Mouse (Mus musculus): ENCODE results near the gene Rpl29. TPM values are rescaled to one million over a fixed set of nuclear protein-coding genes. Genes with fewer than 3 reads are reported as not detected.
A peak's percentile ranks its signal among the peaks of the same experiment; 100 is the strongest.

The Rpl29 gene
- polyA plus RNA-seq (2016; fragmentation: Nextera tagmentation; extraction: Ambion mirVana), result 735 and 862 TPM in 2 replicates

DNA sequence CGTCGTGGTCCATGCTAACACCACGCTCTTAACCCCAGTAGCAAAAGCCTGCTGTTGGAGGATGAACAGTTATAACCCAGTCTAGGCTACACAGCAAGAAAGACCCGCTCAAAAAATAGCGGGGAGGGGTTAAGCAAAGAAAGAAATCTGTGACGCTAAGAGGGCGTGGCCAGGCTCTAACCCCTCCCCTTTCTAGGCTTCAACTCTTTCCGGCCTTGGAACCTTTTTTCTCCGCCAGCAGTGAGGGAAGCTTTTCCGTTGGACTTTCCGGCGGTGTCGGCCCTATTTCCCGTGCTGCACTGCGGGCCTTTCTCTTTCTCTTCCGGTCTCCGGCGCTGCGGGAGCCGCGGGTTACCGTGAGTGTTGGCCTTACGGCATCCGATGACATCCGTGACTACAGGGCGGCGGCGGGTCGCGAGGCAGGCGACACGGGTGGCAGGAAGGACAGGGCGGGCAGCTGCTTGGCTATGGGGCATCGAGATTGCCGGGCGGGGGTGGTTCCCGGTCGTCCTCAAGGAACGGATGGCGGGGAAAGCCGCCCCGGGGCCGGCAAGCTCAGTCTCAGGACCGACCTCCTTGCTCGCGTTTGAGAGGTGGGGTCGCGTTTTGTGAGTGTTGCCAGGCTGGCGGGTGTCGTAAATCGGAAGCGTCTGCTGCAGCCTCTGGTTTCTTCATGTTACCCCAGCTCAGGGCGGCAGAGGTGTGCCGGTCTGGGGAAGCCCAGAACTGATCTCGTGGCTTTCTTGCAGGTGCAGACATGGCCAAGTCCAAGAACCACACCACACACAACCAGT, at the start of gene Rpl29:
Gene Rpl29, plus strand, starts transcription at position 234 of the 794 bp plus-strand sequence.
- H3K27ac ChIP-seq, result peak within 1 kb of the TSS; percentile 98
- peak within 1 kb of the TSS; percentile 97 for H3K4me3 ChIP-seq
- peaks cover 40% of the 10 kb centered on the region for H3K36me3 ChIP-seq
- H3K9me3 ChIP-seq, result no peaks in the 10 kb centered on the region
- H3K27me3 ChIP-seq (ENCODE audit: insufficient read depth, poor library complexity, severe bottlenecking), result no peaks in the 10 kb centered on the region
- WGBS, result under 1% methylated on average over 55 of the region's 55 CpGs
- peak; percentile 97 for DNase-seq (ENCODE audit: low spot score)
- peaks cover 37% of the 10 kb centered on the region for H3K4me1 ChIP-seq

DNA sequence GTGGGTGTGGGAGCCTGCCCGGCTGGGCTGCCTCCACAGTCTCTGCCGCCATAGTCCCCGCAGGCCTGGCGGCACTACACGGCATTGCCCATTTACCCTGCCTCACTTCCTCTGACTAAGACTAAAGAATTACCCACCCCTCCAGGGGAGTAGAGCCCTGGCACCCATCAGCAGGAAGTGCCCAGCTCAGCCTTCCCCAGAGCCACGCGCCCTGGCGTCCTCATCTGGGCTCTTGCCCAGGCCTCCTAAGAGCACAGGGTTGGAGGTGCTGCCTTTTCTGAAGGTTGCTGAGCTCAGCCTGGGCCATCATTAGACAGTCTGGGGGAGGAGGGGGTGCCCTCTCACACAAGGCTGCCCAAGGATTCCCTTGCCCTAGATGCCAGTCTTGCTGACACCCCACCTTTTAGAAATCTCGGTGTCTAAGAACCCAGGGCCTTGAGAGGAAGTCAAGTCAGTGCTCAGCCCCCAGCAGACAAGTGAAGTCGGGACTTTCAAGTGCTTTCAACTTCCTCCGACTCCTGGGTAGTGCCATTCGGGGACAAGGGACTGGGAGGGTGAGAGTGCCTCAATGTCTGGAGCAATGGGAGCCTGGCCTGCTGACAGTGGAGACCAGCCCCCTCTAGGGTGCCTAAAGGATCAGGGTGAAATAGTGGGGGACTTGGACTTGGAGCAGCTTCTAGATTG, 42.9 kb upstream of the Rpl29 start:
- Histone ChIP-seq H3K27me3 (ENCODE audit: insufficient read depth, poor library complexity, severe bottlenecking) (peaks cover 6% of the 10 kb centered on the region; the same call in 1 of the 2 replicates), H3K27ac (no peak overlapping the region), H3K36me3 (no peaks in the 10 kb centered on the region), H3K4me1 (peaks cover 47% of the 10 kb centered on the region), H3K4me3 (no peak overlapping the region), H3K9me3 (no peaks in the 10 kb centered on the region)
- DNase-seq (ENCODE audit: low spot score), result no peak
- 87% methylated on average over 12 of the region's 12 CpGs for WGBS

DNA sequence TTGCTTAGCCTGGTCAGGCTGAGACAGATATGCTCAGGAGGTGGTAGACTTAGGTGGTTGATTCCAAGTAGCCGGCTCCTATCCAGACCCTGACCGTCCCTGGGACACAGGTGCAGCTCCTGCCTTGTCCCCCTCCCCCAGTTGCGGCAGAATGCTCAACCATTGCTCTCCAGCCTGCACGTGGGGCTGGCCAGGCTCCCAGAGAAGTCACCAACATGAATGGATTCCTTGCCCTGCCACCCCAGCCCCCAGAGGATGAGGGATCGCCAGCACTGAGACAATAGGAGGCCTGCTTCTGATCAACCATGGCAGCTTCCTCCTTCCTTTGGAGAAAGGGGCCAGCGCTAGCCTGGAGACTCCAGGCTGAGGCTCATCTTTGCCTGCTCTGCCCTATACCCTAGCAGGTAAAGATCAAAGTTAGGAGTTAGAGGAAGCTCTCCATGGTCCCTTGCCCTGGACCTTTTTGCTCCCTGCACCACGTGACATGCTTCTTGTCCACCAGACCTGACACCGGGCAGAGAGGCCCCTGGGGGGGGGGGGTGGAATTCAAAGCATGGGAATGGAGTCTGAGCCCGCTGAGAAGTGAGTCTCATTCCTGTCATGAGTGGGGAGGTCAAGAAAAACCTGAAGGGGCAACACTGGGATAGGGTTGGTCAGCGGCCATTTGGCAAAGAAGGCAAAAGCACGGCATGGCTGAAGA, 36.3 kb upstream of the Rpl29 start:
- Histone ChIP-seq H3K36me3 (no peaks in the 10 kb centered on the region), H3K27me3 (ENCODE audit: insufficient read depth, poor library complexity, severe bottlenecking) (no peaks in the 10 kb centered on the region), H3K4me1 (peaks cover 59% of the 10 kb centered on the region), H3K27ac (peak overlapping the region; percentile 73), H3K4me3 (0 out of 2 replicates have a peak overlapping the region, but pooled peaks have one; percentile 3), H3K9me3 (no peaks in the 10 kb centered on the region)
- DNase-seq (ENCODE audit: low spot score), result no peak
- WGBS, result 56% methylated on average over 11 of the region's 11 CpGs

DNA sequence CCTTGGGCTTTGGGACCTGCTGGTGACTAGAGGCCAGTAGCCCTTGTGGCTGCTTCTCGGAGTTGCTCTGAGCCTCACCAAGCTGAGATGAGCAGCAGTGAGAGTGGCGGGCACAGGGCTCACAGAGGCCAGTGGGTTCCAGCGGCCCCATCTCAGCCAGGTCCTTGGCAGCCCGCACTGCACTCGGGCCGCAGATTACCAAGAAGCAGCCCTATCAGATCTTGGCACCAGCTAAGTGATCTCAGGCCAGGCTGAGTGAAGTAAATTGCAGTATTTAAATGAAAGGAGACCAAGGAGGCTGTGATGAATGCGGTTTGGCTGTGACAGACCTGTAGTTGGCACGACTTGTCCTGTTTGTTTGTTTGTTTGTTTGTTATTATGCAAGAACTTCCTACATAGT, 35.7 kb upstream of the Rpl29 start:
- H3K36me3 ChIP-seq, result no peaks in the 10 kb centered on the region
- H3K4me3 ChIP-seq, result 0 out of 2 replicates have a peak overlapping the region, but pooled peaks have one; percentile 3
- H3K27ac ChIP-seq, result peak overlapping the region; percentile 73
- no peaks in the 10 kb centered on the region for H3K27me3 ChIP-seq (ENCODE audit: insufficient read depth, poor library complexity, severe bottlenecking)
- 86% methylated on average over 8 of the region's 8 CpGs for WGBS
- H3K9me3 ChIP-seq, result no peaks in the 10 kb centered on the region
- peaks cover 63% of the 10 kb centered on the region for H3K4me1 ChIP-seq
- no peak for DNase-seq (ENCODE audit: low spot score)

GRCm38 (mm10) chr9:106394649-106395602, 34.3 kb upstream of the Rpl29 start:
- Histone ChIP-seq H3K9me3 (no peaks in the 10 kb centered on the region), H3K4me1 (peaks cover 70% of the 10 kb centered on the region), H3K27ac (peak overlapping the region; percentile 76), H3K36me3 (no peaks in the 10 kb centered on the region), H3K27me3 (ENCODE audit: insufficient read depth, poor library complexity, severe bottlenecking) (no peaks in the 10 kb centered on the region), H3K4me3 (no peak overlapping the region)
- WGBS, result 55% methylated on average over 11 of the region's 11 CpGs
- no peak for DNase-seq (ENCODE audit: low spot score)

DNA sequence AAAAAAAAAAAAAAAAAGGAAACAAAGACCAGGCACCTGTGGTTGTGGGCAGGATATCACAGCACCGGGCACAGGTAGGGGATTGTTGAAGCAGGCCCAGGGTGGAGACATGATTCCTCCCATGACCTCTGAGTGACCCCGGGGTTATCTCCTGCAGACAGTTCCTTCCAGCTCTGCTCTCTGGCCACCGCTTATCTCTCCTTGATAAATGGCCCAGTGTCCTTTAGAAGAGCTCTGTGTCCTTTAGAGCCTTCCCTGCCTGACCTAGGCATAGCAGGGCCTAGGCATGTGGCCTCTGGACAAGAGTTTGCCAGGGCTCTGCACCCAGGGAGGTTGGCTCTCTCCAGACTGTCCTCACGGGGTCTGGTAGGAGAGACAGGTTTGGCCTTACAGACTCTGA, 31.5 kb upstream of the Rpl29 start:
- WGBS, result 16% methylated on average over 4 of the region's 4 CpGs
- H3K36me3 ChIP-seq, result no peaks in the 10 kb centered on the region
- no peak for DNase-seq (ENCODE audit: low spot score)
- peak overlapping the region; percentile 75 for H3K27ac ChIP-seq
- no peaks in the 10 kb centered on the region for H3K9me3 ChIP-seq
- peaks cover 64% of the 10 kb centered on the region for H3K4me1 ChIP-seq
- H3K4me3 ChIP-seq, result no peak overlapping the region
- H3K27me3 ChIP-seq (ENCODE audit: insufficient read depth, poor library complexity, severe bottlenecking), result peaks cover 7% of the 10 kb centered on the region; the same call in 1 of the 2 replicates

- 55% methylated on average over 9 of the region's 9 CpGs for whole genome bisulfite sequencing
- peaks cover 64% of the 10 kb centered on the region for H3K4me1 ChIP-seq
- H3K36me3 ChIP-seq, result no peaks in the 10 kb centered on the region
- no peaks in the 10 kb centered on the region for H3K9me3 ChIP-seq
- H3K27ac ChIP-seq, result 0 out of 2 replicates have a peak overlapping the region, but pooled peaks have one; percentile 24
- no peak overlapping the region for H3K4me3 ChIP-seq
- no peak for DNase-seq (ENCODE audit: low spot score)
- peaks cover 7% of the 10 kb centered on the region; the same call in 1 of the 2 replicates for H3K27me3 ChIP-seq (ENCODE audit: insufficient read depth, poor library complexity, severe bottlenecking)
Observed at GRCm38 (mm10) chr9:106398667-106399311, 30.5 kb upstream of the Rpl29 start.

GRCm38 (mm10) chr9:106399808-106400207, 29.4 kb upstream of the Rpl29 start:
- Histone ChIP-seq H3K9me3 (no peaks in the 10 kb centered on the region), H3K4me3 (no peak overlapping the region), H3K27ac (no peak overlapping the region), H3K36me3 (no peaks in the 10 kb centered on the region), H3K4me1 (peaks cover 60% of the 10 kb centered on the region), H3K27me3 (ENCODE audit: insufficient read depth, poor library complexity, severe bottlenecking) (peaks cover 7% of the 10 kb centered on the region; the same call in 1 of the 2 replicates)
- no peak for DNase-seq (ENCODE audit: low spot score)
- 80% methylated on average over 3 of the region's 3 CpGs for WGBS

- H3K4me3 ChIP-seq, result no peak overlapping the region
- H3K27ac ChIP-seq, result 0 out of 2 replicates have a peak overlapping the region, but pooled peaks have one; percentile 62
- DNase-seq (ENCODE audit: low spot score), result no peak
- H3K9me3 ChIP-seq, result no peaks in the 10 kb centered on the region
- 69% methylated on average over 5 of the region's 5 CpGs for WGBS
- peaks cover 7% of the 10 kb centered on the region; the same call in 1 of the 2 replicates for H3K27me3 ChIP-seq (ENCODE audit: insufficient read depth, poor library complexity, severe bottlenecking)
- H3K36me3 ChIP-seq, result no peaks in the 10 kb centered on the region
- peaks cover 69% of the 10 kb centered on the region for H3K4me1 ChIP-seq
Observed at GRCm38 (mm10) chr9:106402149-106402548, 27.1 kb upstream of the Rpl29 start.

DNA sequence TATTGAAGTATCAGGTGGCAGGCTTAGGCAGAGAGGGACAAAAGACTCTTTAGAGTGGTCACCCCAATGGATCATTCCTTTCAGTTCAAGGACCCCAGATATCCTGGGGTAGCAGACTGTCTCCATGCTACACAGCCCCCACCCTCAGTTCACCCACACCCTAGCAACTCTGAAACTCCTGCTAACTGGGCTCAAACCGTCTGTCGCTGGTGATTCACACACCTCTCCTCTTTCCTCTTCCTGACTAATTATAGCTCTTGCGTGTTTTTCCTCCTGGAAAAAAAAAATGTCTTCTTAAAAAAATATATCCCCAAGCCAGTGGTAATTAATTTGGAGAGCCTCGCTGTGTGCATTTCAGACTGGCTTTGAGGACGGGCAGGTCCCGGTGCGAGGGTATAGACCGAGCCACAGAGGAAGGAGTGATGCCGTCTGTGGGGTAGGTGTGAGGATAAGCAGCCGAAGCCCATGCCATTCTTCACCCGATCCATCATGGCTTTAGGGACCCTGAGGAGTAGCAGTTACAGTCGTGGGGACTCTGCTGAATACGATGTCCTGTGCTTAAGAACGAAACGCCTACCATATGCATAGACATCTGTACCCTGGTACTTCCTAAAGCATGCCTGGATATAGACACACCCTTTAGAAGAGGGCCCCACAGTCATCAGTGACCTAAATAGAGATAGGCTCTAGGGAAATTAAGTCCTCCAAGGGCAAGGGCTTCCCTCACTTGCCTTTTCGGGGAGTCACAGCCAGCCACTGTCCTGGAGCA, 26.5 kb upstream of the Rpl29 start:
- H3K36me3 ChIP-seq, result no peaks in the 10 kb centered on the region
- 0 out of 2 replicates have a peak overlapping the region, but pooled peaks have one; percentile 62 for H3K27ac ChIP-seq
- H3K27me3 ChIP-seq (ENCODE audit: insufficient read depth, poor library complexity, severe bottlenecking), result peaks cover 7% of the 10 kb centered on the region; the same call in 1 of the 2 replicates
- H3K4me3 ChIP-seq, result no peak overlapping the region
- no peaks in the 10 kb centered on the region for H3K9me3 ChIP-seq
- peaks cover 71% of the 10 kb centered on the region for H3K4me1 ChIP-seq
- no peak for DNase-seq (ENCODE audit: low spot score)
- 72% methylated on average over 16 of the region's 16 CpGs for WGBS

DNA sequence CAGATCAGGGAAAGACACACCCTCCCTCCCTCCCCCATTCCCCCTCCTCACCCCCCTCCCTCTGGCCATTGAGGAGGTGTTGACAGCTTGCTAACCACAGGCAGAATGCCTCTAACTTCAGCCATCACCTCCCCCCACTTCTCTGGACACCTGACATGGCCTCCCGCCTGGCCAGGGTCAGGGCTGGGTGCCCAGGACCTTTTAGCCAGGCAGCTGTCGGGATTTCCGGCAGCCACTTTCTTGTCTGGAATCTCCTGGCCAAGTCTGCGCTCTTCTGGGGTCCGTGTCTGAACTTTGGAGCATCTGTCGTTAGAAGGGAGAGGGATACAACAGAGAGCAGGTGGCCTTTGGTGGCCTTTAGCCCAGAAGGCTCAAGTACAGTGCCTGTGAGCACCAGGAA, 24.0 kb upstream of the Rpl29 start:
- no peaks in the 10 kb centered on the region for H3K9me3 ChIP-seq
- H3K27ac ChIP-seq, result peak overlapping the region; percentile 69
- no peak for DNase-seq (ENCODE audit: low spot score)
- H3K27me3 ChIP-seq (ENCODE audit: insufficient read depth, poor library complexity, severe bottlenecking), result peaks cover 7% of the 10 kb centered on the region; the same call in 1 of the 2 replicates
- H3K4me1 ChIP-seq, result peaks cover 75% of the 10 kb centered on the region
- peak overlapping the region; percentile 6; the same call in 1 of the 2 replicates for H3K4me3 ChIP-seq
- 13% methylated on average over 6 of the region's 6 CpGs for WGBS
- H3K36me3 ChIP-seq, result no peaks in the 10 kb centered on the region

Measured in heart, embryonic 10.5 days (tissue).